Mouse (Mus musculus) kidney, postnatal 10 days (tissue): Measurements from ENCODE around the gene Mitf.

Experiments
- DNase-seq: peaks from one replicate; pipeline ENCODE4 v3.0.0; 2021; ENCODE audit warnings: mixed read lengths

Gene Mitf

GRCm38 (mm10) chr6:97826642-97827275, 19.9 kb downstream of the Mitf start:
- DNase-seq: no peak

- DNase-seq: no peak
These were observed 21.2 kb downstream of the Mitf start for GRCm38 (mm10) chr6:97828021-97828420.

- no peak for DNase-seq
These were observed 22.2 kb downstream of the Mitf start for GRCm38 (mm10) chr6:97828822-97829719.

GRCm38 (mm10) chr6:97832501-97832900, 25.6 kb downstream of the Mitf start:
- DNase-seq: no peak

GRCm38 (mm10) chr6:97836176-97836575, 29.3 kb downstream of the Mitf start:
- no peak for DNase-seq

GRCm38 (mm10) chr6:97837711-97838110, 30.9 kb downstream of the Mitf start:
- DNase-seq: no peak

GRCm38 (mm10) chr6:97839568-97839967, 32.7 kb downstream of the Mitf start:
- DNase-seq: no peak

- no peak for DNase-seq
These were observed 37.3 kb downstream of the Mitf start for GRCm38 (mm10) chr6:97844112-97844511.

- peak; percentile 13 for DNase-seq
These were observed 41.5 kb downstream of the Mitf start for GRCm38 (mm10) chr6:97848191-97848857.

GRCm38 (mm10) chr6:97854236-97854635, 47.4 kb downstream of the Mitf start:
- DNase-seq: no peak

- DNase-seq: no peak
These were observed 48.7 kb downstream of the Mitf start for GRCm38 (mm10) chr6:97855420-97856170.

GRCm38 (mm10) chr6:97856502-97856901, 49.6 kb downstream of the Mitf start:
- DNase-seq: no peak

GRCm38 (mm10) chr6:97857690-97858089, 50.8 kb downstream of the Mitf start:
- peak; percentile 40 for DNase-seq

GRCm38 (mm10) chr6:97866575-97866974, 59.7 kb downstream of the Mitf start:
- DNase-seq: no peak

GRCm38 (mm10) chr6:97868005-97868404, 61.2 kb downstream of the Mitf start:
- no peak for DNase-seq

- no peak for DNase-seq
These were observed 63.1 kb downstream of the Mitf start for GRCm38 (mm10) chr6:97869953-97870352.

GRCm38 (mm10) chr6:97871296-97872030, 64.6 kb downstream of the Mitf start:
- no peak for DNase-seq

GRCm38 (mm10) chr6:97873102-97873501, 66.2 kb downstream of the Mitf start:
- DNase-seq: no peak

GRCm38 (mm10) chr6:97876990-97877389, 70.1 kb downstream of the Mitf start:
- no peak for DNase-seq

GRCm38 (mm10) chr6:97877492-97877891, 70.6 kb downstream of the Mitf start:
- no peak for DNase-seq

- peak; percentile 20 for DNase-seq
These were observed 73.5 kb downstream of the Mitf start for GRCm38 (mm10) chr6:97880363-97880762.

GRCm38 (mm10) chr6:97881935-97882334, 75.1 kb downstream of the Mitf start:
- DNase-seq: peak; percentile 38
